13 mouse cellular contexts compared by ENCODE assay signal in the genomic region with DNA sequence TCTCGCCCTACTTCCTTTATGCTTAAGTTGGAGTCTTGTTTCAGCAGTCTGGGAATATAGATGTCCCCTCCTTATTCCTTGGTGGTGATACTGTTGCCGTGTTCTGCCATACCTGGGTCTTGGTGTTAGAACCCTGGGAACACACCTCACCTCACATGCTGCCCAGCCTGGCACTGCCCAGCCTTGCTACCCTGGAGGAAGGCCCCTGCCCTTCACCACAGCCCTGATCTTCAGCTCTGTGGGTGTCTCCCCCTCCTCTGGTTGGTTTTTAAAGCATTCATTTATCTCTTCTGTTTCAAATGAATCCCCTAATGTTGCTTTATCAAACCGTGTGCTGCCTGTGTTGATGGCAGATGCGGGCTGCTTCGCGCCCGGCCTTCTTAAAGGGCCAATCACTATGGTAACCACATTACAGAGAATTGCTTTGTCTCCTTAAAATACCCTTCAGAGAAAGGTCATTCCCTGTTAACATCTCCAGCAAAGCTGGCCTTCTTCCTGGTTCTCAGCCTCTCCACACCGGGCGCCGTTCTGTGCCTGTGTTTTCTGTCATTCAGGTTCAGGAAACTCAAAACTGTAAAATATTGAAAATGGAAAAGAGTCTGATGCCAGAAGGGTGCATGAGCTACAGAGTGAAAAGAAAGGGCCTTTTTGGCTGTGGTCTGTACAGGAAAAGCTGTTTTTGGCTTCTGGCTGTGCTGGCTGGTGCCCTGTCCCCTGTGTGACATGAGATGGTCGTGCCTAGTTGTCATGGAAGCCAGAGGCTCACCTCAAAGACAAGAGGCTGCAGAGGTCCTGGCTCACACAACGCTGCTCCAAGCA. TPM values are rescaled to one million over a fixed set of nuclear protein-coding genes. Genes with fewer than 3 reads are reported as not detected.
A peak's percentile ranks its signal among the peaks of the same experiment; 100 is the strongest.
DNase-seq lines count a peak whose midpoint lies in the region; ATAC-seq lines count a peak whose summit lies in the region.
"Had no signal": no experiment of that assay in that cellular context is flagged by ENCODE, and none has a peak within 500 bp of the region (broad histone marks: within the 10 kb centered on the region; RNA-seq: fewer than 3 reads in every experiment).

No protein-coding gene starts in this region.

- H3K9ac ChIP-seq in embryonic facial prominence, embryonic 11.5 days (replicated peaks; ENCODE audit: low read length): no peak overlapping the region
- peak overlapping the region; percentile 53; the same call in 1 of the 2 replicates for H3K9ac ChIP-seq in hindbrain, embryonic 16.5 days (ENCODE audit: low read depth, low read length)
- H3K9ac ChIP-seq in neural tube, embryonic 11.5 days (ENCODE audit: low read length): peak overlapping the region; percentile 32; the same call in 1 of the 2 replicates
- H3K9ac ChIP-seq: heart, embryonic 13.5 days; liver, postnatal 0 days had no signal

- peak overlapping the region; percentile 13 for H3K27ac ChIP-seq in embryonic facial prominence, embryonic 11.5 days (replicated peaks; ENCODE audit: low read depth, low read length)
- H3K27ac ChIP-seq in hindbrain, embryonic 16.5 days (ENCODE audit: low read depth, low read length): peak overlapping the region; percentile 79
- peak overlapping the region; percentile 68 for H3K27ac ChIP-seq in neural tube, embryonic 11.5 days (ENCODE audit: low read depth, low read length)
- H3K27ac ChIP-seq: heart, embryonic 13.5 days had no signal

- H3K27me3 ChIP-seq in embryonic facial prominence, embryonic 11.5 days (ENCODE audit: control insufficient read depth, insufficient read depth, low read length): no peaks in the 10 kb centered on the region
- no peaks in the 10 kb centered on the region for H3K27me3 ChIP-seq in hindbrain, embryonic 16.5 days (replicated peaks; ENCODE audit: control insufficient read depth, insufficient read depth, low read length)
- no peaks in the 10 kb centered on the region for H3K27me3 ChIP-seq in neural tube, embryonic 11.5 days (ENCODE audit: control insufficient read depth, insufficient read depth, low read length)
- H3K27me3 ChIP-seq: heart, embryonic 13.5 days had no signal

- WGBS in embryonic facial prominence, embryonic 11.5 days: 58% methylated on average over 12 of the region's 12 CpGs
- 24% methylated on average over 12 of the region's 12 CpGs for WGBS in hindbrain, embryonic 16.5 days
- WGBS in neural tube, embryonic 11.5 days: 47% methylated on average over 12 of the region's 12 CpGs

- H3K4me2 ChIP-seq in embryonic facial prominence, embryonic 11.5 days (ENCODE audit: low read depth, low read length): no peak overlapping the region
- no peak overlapping the region for H3K4me2 ChIP-seq in hindbrain, embryonic 16.5 days (ENCODE audit: low read length)
- H3K4me2 ChIP-seq in neural tube, embryonic 11.5 days (ENCODE audit: low read depth): no peak overlapping the region
- H3K4me2 ChIP-seq: heart, embryonic 13.5 days had no signal

- peak; percentile 10 for DNase-seq in layer of hippocampus, adult 9-10 months (ENCODE audit: low spot score)
- no peak for DNase-seq in layer of hippocampus, adult 11-12 months (ENCODE audit: low spot score)
- DNase-seq in embryonic facial prominence, embryonic 11.5 days (ENCODE audit: low spot score): peak; percentile 9
- DNase-seq in neural tube, embryonic 11.5 days (ENCODE audit: low spot score): peak; percentile 56
- no peak for DNase-seq in adrenal gland, postnatal 36 days
- DNase-seq in heart, adult 18-20 months: no peak
- no peak for DNase-seq in urinary bladder, adult 2 months (ENCODE audit: low spot score)
- DNase-seq: adrenal gland, postnatal 10 days; cerebellum, postnatal 25 days; kidney, adult 11 months; liver, postnatal 0 days had no signal

- H3K4me3 ChIP-seq in embryonic facial prominence, embryonic 11.5 days (ENCODE audit: low read depth, low read length): no peak overlapping the region
- no peak overlapping the region for H3K4me3 ChIP-seq in hindbrain, embryonic 16.5 days (ENCODE audit: low read length)
- no peak overlapping the region for H3K4me3 ChIP-seq in neural tube, embryonic 11.5 days (ENCODE audit: low read depth, low read length)
- H3K4me3 ChIP-seq: heart, embryonic 13.5 days had no signal

- H3K36me3 ChIP-seq in embryonic facial prominence, embryonic 11.5 days (replicated peaks; ENCODE audit: control insufficient read depth, insufficient read depth, low read depth, low read length): no peaks in the 10 kb centered on the region
- H3K36me3 ChIP-seq in hindbrain, embryonic 16.5 days (ENCODE audit: control insufficient read depth, insufficient read depth, low read length): peaks cover 3% of the 10 kb centered on the region; the same call in 1 of the 2 replicates
- no peaks in the 10 kb centered on the region for H3K36me3 ChIP-seq in neural tube, embryonic 11.5 days (ENCODE audit: control insufficient read depth, insufficient read depth, low read length)
- H3K36me3 ChIP-seq: heart, embryonic 13.5 days had no signal

- H3K9me3 ChIP-seq in embryonic facial prominence, embryonic 11.5 days (replicated peaks; ENCODE audit: control insufficient read depth, low read length): no peaks in the 10 kb centered on the region; the same call in 1 of the 2 replicates
- H3K9me3 ChIP-seq in hindbrain, embryonic 16.5 days (ENCODE audit: control insufficient read depth, low read length): peaks cover 3% of the 10 kb centered on the region
- no peaks in the 10 kb centered on the region for H3K9me3 ChIP-seq in neural tube, embryonic 11.5 days (ENCODE audit: control insufficient read depth, low read length)

- peak; percentile 23; the same call in 1 of the 2 replicates for ATAC-seq in embryonic facial prominence, embryonic 11.5 days (replicated peaks; ENCODE audit: insufficient number of reproducible peaks, low FRiP score, low TSS enrichment, low read depth)
- peak; percentile 90 for ATAC-seq in hindbrain, embryonic 16.5 days
- ATAC-seq in neural tube, embryonic 11.5 days (ENCODE audit: insufficient read depth, low FRiP score, low TSS enrichment): peak; percentile 70
- ATAC-seq: liver, postnatal 0 days had no signal

- H3K4me1 ChIP-seq in embryonic facial prominence, embryonic 11.5 days (ENCODE audit: control insufficient read depth, insufficient read depth, low read length): no peaks in the 10 kb centered on the region
- peaks cover 12% of the 10 kb centered on the region for H3K4me1 ChIP-seq in hindbrain, embryonic 16.5 days (ENCODE audit: control insufficient read depth, insufficient read depth, low read depth, low read length)
- H3K4me1 ChIP-seq in neural tube, embryonic 11.5 days (ENCODE audit: control insufficient read depth, insufficient read depth, low read length): peaks cover 13% of the 10 kb centered on the region
- H3K4me1 ChIP-seq: heart, embryonic 13.5 days had no signal

RNA-seq across cellular contexts. Expression of gene Tex29, which starts 45.8 kb away (rescaled TPM):
- polyA plus RNA-seq in embryonic facial prominence, embryonic 11.5 days (2014; fragmentation: Nextera tagmentation; extraction: Ambion mirVana): not detected in 2 replicates
- 0.26 and 0.49 TPM in 2 replicates for polyA plus RNA-seq in hindbrain, embryonic 16.5 days (2015; fragmentation: Nextera tagmentation; extraction: Ambion mirVana)
- not detected in 2 replicates for polyA plus RNA-seq in neural tube, embryonic 11.5 days (2014; fragmentation: Nextera tagmentation; extraction: Ambion mirVana)
- total RNA-seq in adrenal gland, postnatal 36 days (2021): not detected
- not detected for total RNA-seq in heart, adult 18-20 months (2021)
- 0.09 TPM in 1 of 2 replicates, not detected in the other for polyA plus RNA-seq in urinary bladder, adult 2 months (2012; rRNA removed)
- total RNA-seq: adrenal gland, postnatal 10 days had no signal
- polyA plus RNA-seq: liver, postnatal 0 days had no signal

Comparison
In these comparisons a context has a peak if more than half of its experiments do, and no peak if none do; other contexts are left out.
1. DNase-seq: peak in layer of hippocampus, adult 9-10 months (single experiment), embryonic facial prominence, embryonic 11.5 days (single experiment) and neural tube, embryonic 11.5 days (single experiment); none in layer of hippocampus, adult 11-12 months (single experiment), adrenal gland, postnatal 36 days (0 of 2), heart, adult 18-20 months (0 of 2) and urinary bladder, adult 2 months (single experiment).
2. ATAC-seq: peak in every context shown above with its lines; median percentile 90 in hindbrain, embryonic 16.5 days; 70 in neural tube, embryonic 11.5 days; 23 in embryonic facial prominence, embryonic 11.5 days.
3. H3K27ac ChIP-seq: peak in every context shown above with its lines; median percentile 79 in hindbrain, embryonic 16.5 days; 68 in neural tube, embryonic 11.5 days; 13 in embryonic facial prominence, embryonic 11.5 days.